Mouse (Mus musculus) liver, embryonic 13.5 days (tissue): ENCODE data around the gene Cbr2. TPM values are rescaled to one million over a fixed set of nuclear protein-coding genes. Genes with fewer than 3 reads are reported as not detected.
"Not testable (repeated sequence)": the region's sequence is repeated elsewhere in the genome, so short reads cannot be mapped to it uniquely, and the experiment has no call there.

ENCODE experiments used
- ATAC-seq: fragments of 200-750 bp; cut with Nextera tagmentation; 2 replicates; pipeline ENCODE4 v1.8.0; 2017; ENCODE audit warnings: low read depth, mild to moderate bottlenecking, moderate number of reproducible peaks, moderate library complexity
- DNase-seq: peaks from one replicate; pipeline ENCODE4 v3.0.0; 2022
- H3K27ac ChIP-seq: fragments of 300-500 bp; sonication (generic); 2 replicates; pipeline ENCODE4 v1.5.1; 2015; ENCODE audit warnings: moderate library complexity, mild to moderate bottlenecking, inconsistent platforms
- H3K27me3 ChIP-seq: fragments of 300-500 bp; sonication (generic); 2 replicates; pipeline ENCODE4 v1.6.1; 2015; ENCODE audit warnings: mild to moderate bottlenecking, inconsistent platforms
- H3K36me3 ChIP-seq: fragments of 300-500 bp; sonication (generic); 2 replicates; pipeline ENCODE4 v1.6.1; 2015; ENCODE audit warnings: mild to moderate bottlenecking, inconsistent platforms
- H3K4me1 ChIP-seq: fragments of 300-500 bp; sonication (generic); replicated peaks from 2 replicates; pipeline ENCODE4 v1.6.1; 2015; ENCODE audit warnings: inconsistent platforms
- H3K4me2 ChIP-seq: fragments of 300-500 bp; sonication (generic); 2 replicates; pipeline ENCODE4 v1.6.1; 2015; ENCODE audit warnings: inconsistent platforms, mild to moderate bottlenecking, moderate library complexity
- H3K4me3 ChIP-seq: fragments of 300-500 bp; sonication (generic); replicated peaks from 2 replicates; pipeline ENCODE4 v1.5.1; 2015; ENCODE audit warnings: mild to moderate bottlenecking, inconsistent platforms
- H3K9ac ChIP-seq: fragments of 300-500 bp; sonication (generic); 2 replicates; pipeline ENCODE4 v1.6.1; 2015; ENCODE audit warnings: mild to moderate bottlenecking, inconsistent platforms
- H3K9me3 ChIP-seq: fragments of 300-500 bp; sonication (generic); replicated peaks from 2 replicates; pipeline ENCODE4 v1.6.1; 2016; ENCODE audit warnings: inconsistent platforms
- WGBS: fragments of 180-500 bp; shearing (Covaris S2); methylation state at CpG from one replicate; pipeline ENCODE4 v1.1.7; 2015; ENCODE audit not compliant: insufficient replicate concordance; 5-methylcytosine and 5-hydroxymethylcytosine counted together
- polyA plus RNA-seq: library from polyadenylated mRNA; unstranded; fragments of >200 nt; fragmentation: Nextera tagmentation; extraction: Ambion mirVana; gene quantifications from 2 replicates; pipeline ENCODE4 v1.2.1, GENCODE M21; 2015

Gene Cbr2
- 0.22 TPM in 1 of 2 replicates, not detected in the other for polyA plus RNA-seq

DNA sequence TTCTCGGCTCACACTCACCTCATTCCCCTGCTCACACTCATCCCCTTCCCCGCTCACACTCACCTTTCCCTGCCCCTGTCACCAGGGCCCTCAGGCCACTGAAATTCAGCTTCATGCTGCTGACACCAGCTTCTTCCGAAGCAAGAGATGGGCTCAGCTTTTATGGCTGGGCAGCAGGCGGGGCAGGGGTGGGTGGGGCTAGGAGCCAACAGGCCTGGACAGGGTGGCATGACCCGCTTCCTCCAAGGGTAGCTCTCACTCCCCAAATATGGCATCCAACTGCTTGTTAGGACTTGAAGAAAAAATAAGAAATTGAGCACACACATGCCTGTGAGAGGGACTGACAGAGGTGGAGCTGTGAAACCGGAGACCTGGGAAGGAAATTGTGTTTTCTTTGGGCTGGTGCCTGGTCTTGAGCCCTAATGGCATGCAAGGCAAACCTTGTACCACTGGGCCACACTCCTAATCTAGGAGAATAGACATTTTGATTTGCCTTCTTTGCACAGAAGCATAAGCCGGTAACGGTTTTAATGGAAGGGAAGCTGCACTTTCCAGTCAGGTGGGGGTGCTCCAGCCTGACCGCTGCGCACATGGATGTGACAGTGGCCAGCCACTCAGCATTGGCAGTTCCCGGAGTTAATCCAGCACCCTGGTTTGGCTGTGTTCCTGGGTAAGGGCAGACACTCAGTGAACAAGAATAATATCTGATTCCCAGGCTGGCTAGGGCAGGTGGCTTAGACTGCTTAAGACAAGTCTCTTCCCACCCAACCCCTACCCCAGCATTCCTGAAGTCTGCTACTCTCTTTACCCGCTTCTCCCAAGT lies at the start of gene Cbr2:
TSS of gene Cbr2 (minus strand) at position 257 of the 823 bp plus-strand sequence.
- Histone ChIP-seq H3K36me3 (no peaks in the 10 kb centered on the region), H3K9ac (no peak within 1 kb of the TSS), H3K4me2 (no peak within 1 kb of the TSS), H3K4me1 (peaks cover 10% of the 10 kb centered on the region), H3K4me3 (no peak within 1 kb of the TSS), H3K27ac (no peak within 1 kb of the TSS), H3K9me3 (no peaks in the 10 kb centered on the region), H3K27me3 (peaks cover 26% of the 10 kb centered on the region)
- WGBS = 69% methylated on average over 12 of the region's 12 CpGs
- DNase-seq (no peak), ATAC-seq (no peak)

DNA sequence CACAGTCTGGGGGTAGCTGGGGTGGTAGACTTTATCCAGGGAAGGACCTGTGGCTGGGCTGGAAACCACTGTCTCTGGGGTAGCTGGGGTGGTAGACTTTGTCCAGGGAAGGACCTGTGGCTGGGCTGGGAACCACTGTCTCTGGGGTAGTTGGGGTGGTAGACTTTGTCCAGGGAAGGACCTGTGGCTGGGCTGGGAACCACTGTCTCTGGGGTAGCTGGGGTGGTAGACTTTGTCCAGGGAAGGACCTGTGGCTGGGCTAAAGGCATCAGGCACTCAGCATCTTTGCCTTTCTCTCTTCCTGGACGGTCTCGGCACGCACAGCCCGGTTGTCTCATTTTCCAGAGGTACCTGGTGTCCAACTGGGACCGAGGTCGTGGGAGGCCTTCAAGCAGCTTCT lies 49.4 kb upstream of the Cbr2 start:
- not testable (repeated sequence) for H3K9me3 ChIP-seq, H3K27me3 ChIP-seq, ATAC-seq

DNA sequence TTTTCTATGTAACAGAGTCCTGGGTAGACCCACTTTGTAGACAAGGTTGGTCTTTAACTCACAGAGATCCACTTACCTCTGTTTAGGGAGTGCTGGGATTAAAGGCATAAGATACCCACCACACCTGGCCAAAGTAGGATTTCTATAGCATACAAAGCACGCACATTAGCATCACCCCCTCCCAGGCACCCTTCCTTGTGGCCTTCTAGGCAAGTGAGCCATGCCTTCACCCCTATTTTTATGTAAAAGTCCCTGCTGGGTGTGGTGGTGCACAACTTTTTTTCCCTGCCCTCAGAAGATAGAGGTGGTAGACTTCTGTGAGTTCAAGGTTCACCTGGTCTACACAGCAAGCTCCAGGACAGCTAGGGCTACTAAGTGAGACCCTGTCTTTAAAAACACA lies 48.0 kb upstream of the Cbr2 start:
- DNase-seq (no peak), ATAC-seq (no peak)
- Histone ChIP-seq H3K27ac (no peak overlapping the region), H3K4me1 (peaks cover 22% of the 10 kb centered on the region), H3K9ac (no peak overlapping the region), H3K4me2 (no peak overlapping the region), H3K4me3 (no peak overlapping the region), H3K36me3 (peaks cover 18% of the 10 kb centered on the region), H3K9me3 (no peaks in the 10 kb centered on the region), H3K27me3 (no peaks in the 10 kb centered on the region; the same call in 1 of the 2 replicates)
- WGBS = 82% methylated on average over 1 of the region's 1 CpGs

More for the DNA sequence above, 49.4 kb upstream of the Cbr2 start:
- H3K4me3 ChIP-seq, DNase-seq, H3K4me2 ChIP-seq, H3K9ac ChIP-seq, H3K27ac ChIP-seq: not testable (repeated sequence)
- WGBS = 89% methylated on average over 6 of the region's 6 CpGs
- H3K36me3 ChIP-seq = peaks cover 26% of the 10 kb centered on the region
- H3K4me1 ChIP-seq = peaks cover 35% of the 10 kb centered on the region

DNA sequence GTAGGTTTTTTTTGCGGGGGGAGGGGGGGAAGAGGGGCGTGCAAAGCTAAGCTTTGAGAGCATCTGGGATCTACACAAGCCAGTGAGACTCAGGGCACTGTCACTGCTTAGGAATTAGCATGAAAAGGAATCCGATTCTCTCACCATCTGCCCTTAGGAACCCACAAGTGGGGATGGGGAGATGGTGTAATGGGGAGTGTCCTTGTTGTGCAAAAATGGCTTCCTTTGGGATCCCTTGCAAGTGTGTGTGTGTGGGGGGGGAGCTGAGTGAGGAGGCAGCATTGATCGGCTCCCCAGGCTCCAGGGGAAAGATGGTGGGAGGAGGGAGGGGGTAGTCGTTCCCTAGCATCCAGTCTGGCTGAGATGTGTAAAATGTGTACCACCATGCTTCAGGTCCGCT lies 45.2 kb upstream of the Cbr2 start:
- WGBS = 36% methylated on average over 6 of the region's 6 CpGs
- H3K9me3 ChIP-seq = no peaks in the 10 kb centered on the region
- H3K4me1 ChIP-seq = peaks cover 4% of the 10 kb centered on the region
- H3K27me3 ChIP-seq = 0 out of 2 replicates have a peak, but pooled peaks cover 4% of the 10 kb centered on the region
- H3K4me3 ChIP-seq = no peak overlapping the region
- H3K27ac ChIP-seq = no peak overlapping the region
- H3K4me2 ChIP-seq = no peak overlapping the region
- H3K36me3 ChIP-seq = peaks cover 14% of the 10 kb centered on the region
- peak overlapping the region; percentile 29; the same call in 1 of the 2 replicates for H3K9ac ChIP-seq
- ATAC-seq (no peak), DNase-seq (no peak)

DNA sequence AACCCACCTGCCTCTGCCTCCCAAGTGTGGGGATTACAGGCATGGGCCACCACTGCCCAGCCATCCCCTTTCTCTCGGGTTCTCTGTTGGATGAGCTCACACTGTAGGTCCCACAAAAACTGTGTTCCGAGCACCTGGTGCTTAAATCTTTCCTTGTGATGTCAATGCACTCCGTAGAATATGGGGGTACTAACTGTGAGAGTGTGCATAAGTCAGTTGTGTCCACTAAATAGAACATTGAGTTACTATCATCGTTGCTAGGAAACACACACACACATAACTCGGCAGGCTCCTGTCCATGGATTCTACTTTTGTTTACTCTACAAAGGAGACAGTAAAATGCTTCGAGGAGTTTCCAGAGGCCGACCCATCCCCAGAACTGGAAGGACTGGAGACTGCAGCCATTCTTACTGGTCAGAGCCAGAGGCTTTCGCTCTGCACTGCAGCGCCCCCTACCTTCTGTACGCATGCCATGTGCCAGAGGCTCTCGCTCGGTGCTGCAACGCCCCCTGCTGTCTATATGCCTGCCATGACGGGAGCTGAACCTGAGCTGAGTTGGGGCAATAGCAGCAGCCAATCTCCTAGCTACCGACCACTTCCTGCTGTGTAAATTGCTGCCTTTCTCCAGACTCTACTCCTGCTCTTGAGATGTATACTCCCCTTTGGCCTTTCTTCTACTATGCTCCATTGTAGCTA lies 44.0 kb upstream of the Cbr2 start:
- ATAC-seq (peak; percentile 85), DNase-seq (peak; percentile 85)
- no peak overlapping the region for H3K4me2 ChIP-seq
- no peak overlapping the region for H3K4me3 ChIP-seq
- peaks cover 8% of the 10 kb centered on the region; the same call in 1 of the 2 replicates for H3K36me3 ChIP-seq
- H3K27ac ChIP-seq = no peak overlapping the region
- H3K9me3 ChIP-seq = no peaks in the 10 kb centered on the region
- H3K27me3 ChIP-seq = 0 out of 2 replicates have a peak, but pooled peaks cover 4% of the 10 kb centered on the region
- WGBS = 23% methylated on average over 15 of the region's 15 CpGs
- H3K4me1 ChIP-seq = peaks cover 4% of the 10 kb centered on the region
- no peak overlapping the region for H3K9ac ChIP-seq

DNA sequence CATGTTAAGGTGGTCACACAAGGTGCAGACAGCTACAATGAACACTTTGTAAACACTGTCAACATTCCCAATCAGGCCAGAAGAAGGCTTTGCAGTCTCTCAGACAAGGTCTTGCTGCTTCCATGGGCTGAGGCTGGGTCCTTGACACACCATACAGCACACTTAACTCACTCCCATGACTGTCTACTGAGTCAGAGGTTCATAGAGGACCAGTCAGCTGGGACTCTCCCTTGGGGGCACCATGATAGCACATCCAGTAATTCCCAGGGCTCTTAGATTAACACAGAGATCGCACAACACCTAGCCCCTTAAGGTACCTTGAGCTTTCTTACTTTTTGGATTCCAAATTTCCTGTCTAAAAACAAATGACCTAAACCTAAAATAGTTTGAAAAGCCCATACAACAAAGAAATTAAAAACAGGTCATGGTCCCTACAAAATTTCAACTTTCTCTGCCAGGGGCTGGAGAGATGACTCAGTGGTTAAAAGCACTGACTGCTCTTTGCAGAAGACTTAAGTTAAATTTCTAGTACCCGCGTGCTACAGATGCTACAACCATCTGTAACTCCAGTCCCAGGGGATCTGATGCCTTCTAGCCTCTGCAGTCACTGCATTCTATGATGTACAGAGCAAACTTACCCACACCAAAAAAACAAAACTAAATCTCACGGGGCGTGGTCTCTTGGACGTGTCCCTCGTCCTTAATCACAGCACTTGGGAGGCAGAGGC lies 41.7 kb upstream of the Cbr2 start:
- 73% methylated on average over 7 of the region's 7 CpGs for WGBS

DNA sequence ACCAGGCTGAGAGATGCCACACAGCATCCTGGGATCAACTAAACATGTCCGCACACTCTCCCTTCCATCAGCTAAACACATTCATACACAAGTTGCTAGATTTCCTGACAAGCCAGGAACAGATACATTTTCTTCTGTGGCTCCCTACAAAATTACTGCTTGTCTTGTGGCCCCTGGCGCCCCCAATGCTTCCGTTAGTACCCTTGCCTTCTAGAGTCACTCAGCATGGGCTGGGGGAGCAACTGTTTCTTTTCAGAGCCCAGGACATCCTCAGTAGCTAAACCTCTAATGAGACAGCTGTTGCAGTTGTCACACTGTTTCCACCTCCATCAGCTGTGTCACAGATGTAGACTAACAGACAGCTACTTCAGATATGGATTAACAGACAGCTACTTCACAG lies 40.8 kb upstream of the Cbr2 start:
- Histone ChIP-seq H3K9me3 (no peaks in the 10 kb centered on the region), H3K27me3 (0 out of 2 replicates have a peak, but pooled peaks cover 4% of the 10 kb centered on the region), H3K36me3 (no peaks in the 10 kb centered on the region), H3K4me2 (no peak overlapping the region), H3K27ac (no peak overlapping the region), H3K4me1 (peaks cover 7% of the 10 kb centered on the region), H3K9ac (no peak overlapping the region), H3K4me3 (no peak overlapping the region)
- 68% methylated on average over 3 of the region's 3 CpGs for WGBS
- ATAC-seq = no peak
- no peak for DNase-seq

More for the DNA sequence above, 41.7 kb upstream of the Cbr2 start:
- ATAC-seq (no peak), DNase-seq (no peak)
- Histone ChIP-seq H3K27me3 (0 out of 2 replicates have a peak, but pooled peaks cover 4% of the 10 kb centered on the region), H3K9me3 (no peaks in the 10 kb centered on the region), H3K4me3 (no peak overlapping the region), H3K4me2 (no peak overlapping the region), H3K27ac (no peak overlapping the region), H3K9ac (no peak overlapping the region), H3K4me1 (peaks cover 4% of the 10 kb centered on the region), H3K36me3 (no peaks in the 10 kb centered on the region)

DNA sequence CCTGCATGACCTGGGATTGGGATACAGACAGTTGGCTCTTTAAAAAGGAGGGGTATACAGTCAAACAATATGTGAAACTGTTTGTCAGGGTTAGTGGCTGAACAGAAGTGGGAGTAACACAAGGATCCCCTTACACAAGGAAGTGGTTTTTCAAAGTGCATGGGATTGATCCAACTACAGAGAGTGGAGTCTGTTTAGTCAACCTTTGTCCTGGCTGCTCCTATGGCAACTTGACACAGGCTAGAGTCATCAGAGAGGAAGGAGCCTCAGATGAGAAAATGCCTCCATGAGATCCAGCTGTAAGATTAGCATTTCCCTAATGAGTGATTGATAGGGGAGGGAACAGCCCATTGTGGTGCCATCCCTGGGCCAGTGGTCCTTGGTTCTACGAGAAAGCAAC lies 36.3 kb upstream of the Cbr2 start:
- Histone ChIP-seq H3K4me3 (no peak overlapping the region), H3K27ac (no peak overlapping the region), H3K36me3 (no peaks in the 10 kb centered on the region), H3K9ac (no peak overlapping the region), H3K27me3 (peaks cover 11% of the 10 kb centered on the region), H3K4me1 (peaks cover 3% of the 10 kb centered on the region; the same call in 1 of the 2 replicates), H3K4me2 (no peak overlapping the region), H3K9me3 (no peaks in the 10 kb centered on the region)
- DNase-seq (no peak), ATAC-seq (no peak)
- WGBS = 60% methylated on average over 1 of the region's 1 CpGs

DNA sequence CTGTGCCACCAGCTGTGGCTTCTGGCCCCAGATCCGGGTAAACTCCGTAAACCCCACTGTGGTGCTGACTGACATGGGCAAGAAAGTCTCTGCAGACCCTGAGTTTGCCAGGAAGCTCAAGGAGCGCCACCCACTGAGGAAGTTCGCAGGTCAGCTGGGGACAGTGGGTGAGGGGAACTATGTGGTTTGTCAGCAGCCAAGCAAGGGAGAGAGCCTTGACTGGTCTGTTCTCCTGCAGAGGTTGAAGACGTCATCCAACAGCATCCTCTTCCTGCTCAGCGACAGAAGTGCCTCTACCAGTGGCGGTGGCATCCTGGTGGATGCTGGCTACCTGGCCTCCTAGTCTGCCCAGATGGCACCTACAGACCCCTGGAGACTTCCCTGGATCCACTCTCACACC lies 35.1 kb upstream of the Cbr2 start:
- peaks cover 21% of the 10 kb centered on the region for H3K27me3 ChIP-seq
- not testable (repeated sequence) for H3K9me3 ChIP-seq, H3K4me1 ChIP-seq, DNase-seq, ATAC-seq, H3K27ac ChIP-seq, H3K36me3 ChIP-seq, H3K4me2 ChIP-seq, H3K4me3 ChIP-seq, H3K9ac ChIP-seq
- 25% methylated on average over 4 of the region's 7 CpGs for WGBS

DNA sequence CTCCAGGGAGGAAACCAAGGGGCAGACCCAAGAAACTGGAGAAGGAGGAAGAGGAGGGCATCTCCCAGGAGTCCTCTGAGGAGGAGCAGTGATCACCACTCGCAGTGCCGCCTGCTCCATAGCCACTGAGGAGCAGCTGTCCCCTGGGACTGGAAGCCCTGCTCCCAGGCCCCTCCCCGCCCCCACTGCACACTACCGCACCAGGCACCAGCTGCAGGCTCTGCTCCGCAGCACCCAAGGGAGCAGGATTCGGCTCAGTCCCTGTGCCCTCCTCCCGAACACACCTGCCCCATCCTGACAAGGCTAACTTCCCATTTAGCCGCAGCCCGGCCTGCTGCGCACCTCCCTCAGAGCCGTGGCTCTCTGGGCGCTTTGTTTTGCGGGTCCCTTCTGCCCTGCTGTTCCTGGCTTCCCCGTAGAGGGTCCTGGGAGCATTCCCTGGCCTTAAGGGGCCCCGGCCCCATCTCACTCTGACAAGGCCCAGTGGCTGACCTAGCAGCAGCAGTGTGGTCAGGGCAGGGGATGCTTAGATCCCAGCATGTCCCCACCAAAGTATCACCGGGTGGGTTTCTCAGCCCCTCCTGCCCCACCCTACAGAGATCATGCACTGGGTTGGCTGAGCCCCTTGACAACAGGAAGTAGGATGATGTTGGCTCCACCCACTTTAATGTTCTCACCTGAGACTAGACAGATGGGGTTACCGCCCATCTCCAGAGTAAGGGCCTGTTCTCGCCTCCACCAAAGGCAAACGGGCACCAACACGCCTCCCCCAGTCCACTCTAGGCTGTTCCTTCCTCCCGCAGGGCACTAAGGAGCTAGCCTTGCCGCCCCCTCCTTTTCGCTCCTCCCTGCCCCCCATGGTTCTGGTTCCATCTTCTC lies 31.4 kb upstream of the Cbr2 start:
- WGBS = 11% methylated on average over 11 of the region's 23 CpGs
- not testable (repeated sequence) for H3K9ac ChIP-seq, H3K4me1 ChIP-seq, H3K4me3 ChIP-seq, H3K4me2 ChIP-seq, H3K36me3 ChIP-seq, DNase-seq, H3K27ac ChIP-seq
- Histone ChIP-seq H3K9me3 (peaks cover 14% of the 10 kb centered on the region), H3K27me3 (peaks cover 30% of the 10 kb centered on the region)
- ATAC-seq = 0 out of 2 replicates have a peak, but pooled peaks have one; percentile 34
